Mouse (Mus musculus) fat pad, adult 2 months (tissue): ENCODE data around the gene Sarm1.

ENCODE experiments used
- DNase-seq: peaks from one replicate; pipeline ENCODE4 v3.0.0-alpha.2; 2011; ENCODE audit warnings: low read depth, low spot score; ENCODE audit errors: extremely low read depth

The Sarm1 gene

DNA sequence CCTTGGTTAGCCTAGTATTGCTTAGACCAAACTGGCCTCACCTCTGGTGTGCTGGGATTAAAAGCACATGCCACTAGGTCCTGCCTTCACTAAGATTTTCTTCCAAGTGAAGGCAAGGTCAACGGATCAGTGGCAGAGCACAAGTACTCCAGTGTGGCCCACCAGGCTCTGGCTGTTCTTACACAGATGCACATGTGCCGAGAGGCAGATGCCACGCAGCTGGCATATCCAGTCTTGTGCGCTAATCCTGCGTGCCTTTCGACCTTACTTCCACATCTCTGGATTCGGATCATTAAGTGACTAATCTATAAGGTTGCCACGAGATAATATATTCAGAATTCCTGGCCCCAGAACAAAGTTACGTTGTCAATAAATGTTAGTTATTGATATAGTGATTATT, 32.4 kb downstream of the Sarm1 start:
- DNase-seq, result no peak

DNA sequence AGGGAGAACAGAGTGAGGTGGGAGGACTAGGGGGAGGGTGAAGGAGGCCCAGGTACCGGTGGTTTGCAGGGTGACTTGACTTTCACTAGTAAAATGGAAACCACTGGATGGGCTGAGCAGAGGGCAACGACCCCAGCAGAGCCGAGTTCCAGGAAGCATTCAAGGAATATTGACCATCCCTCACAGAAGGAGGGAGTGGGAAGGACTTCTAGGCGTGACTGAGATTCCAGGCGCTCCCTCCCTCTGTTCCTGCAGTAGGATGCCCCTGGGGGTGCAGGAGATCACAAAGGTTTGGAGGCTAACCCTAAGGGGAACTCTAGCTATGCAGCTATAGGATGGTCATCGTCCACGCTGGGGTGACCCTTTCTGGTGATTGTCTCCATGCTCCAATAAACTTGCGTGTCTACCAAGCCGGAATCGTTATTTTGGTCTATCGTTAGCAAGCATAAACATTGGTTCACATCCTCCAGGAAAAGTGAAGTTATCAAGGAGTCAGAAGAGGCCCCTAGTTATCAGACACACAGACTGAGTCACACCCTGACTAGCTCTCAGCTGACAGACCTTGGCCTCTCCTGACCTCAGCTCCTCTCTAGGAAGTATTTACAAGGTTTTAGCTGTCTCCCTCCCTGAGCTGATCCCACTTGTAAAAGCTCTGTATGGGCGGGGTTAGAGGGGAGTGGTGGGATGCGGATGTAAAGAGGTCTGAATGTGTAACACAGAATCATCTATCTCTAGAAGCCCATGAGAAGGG, 34.1 kb downstream of the Sarm1 start:
- DNase-seq, result no peak

DNA sequence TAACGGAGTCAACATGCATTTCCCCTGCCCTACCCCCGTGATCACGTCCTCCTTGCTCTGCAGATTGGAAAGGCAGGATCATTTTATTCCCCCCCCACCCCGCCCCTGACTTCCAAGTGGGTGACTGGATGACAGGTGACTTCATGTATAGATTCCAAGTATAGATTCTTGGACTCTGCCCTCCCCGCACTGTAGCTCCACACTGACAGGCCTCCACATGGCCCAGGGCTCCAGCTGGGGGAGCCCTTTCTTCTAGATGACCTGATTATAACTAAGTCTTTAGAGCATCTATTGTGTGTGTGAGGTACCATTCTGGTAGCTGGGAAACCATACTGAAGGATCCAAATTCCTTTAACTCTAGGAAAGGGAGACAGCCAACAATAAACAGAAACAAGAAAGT, 34.9 kb downstream of the Sarm1 start:
- DNase-seq, result no peak

DNA sequence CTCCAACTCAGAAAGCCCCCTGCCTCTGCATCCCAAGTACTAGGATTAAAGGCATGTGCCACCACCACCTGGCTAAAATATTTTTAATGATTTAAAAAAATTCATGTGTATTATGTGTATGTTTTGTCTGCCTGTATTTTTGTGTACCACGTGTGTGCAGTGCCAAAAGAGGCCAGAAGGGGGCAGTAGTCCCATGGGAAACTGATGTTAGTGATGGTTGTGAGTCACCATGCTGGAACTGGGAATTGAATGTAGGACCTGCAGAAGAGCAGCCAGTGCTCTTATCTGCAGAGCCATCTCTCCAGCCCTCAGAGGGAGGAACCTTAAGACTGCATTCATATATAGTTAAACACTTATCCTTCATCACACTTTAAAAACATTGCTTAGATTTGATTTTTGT, 35.7 kb downstream of the Sarm1 start:
- DNase-seq, result no peak

DNA sequence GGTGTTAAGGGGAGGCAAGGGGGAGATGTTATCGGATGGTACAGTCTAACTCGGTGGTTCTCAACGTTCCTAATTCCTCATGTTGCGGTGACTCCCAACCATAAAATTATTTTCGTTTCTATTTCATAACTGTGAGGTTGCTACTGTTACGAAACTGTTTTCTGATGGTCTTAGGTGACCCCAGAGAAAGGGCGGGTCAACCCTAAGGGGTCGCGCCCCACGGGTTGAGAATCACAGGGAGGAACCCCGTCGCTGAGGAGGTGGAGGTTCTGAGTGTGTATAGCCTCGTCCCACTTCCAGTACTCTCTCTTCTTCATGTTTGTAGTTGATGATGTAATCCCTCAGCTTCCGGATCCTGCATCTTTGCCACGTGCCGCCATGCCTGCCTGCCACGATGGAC, 38.8 kb downstream of the Sarm1 start:
- DNase-seq, result no peak

DNA sequence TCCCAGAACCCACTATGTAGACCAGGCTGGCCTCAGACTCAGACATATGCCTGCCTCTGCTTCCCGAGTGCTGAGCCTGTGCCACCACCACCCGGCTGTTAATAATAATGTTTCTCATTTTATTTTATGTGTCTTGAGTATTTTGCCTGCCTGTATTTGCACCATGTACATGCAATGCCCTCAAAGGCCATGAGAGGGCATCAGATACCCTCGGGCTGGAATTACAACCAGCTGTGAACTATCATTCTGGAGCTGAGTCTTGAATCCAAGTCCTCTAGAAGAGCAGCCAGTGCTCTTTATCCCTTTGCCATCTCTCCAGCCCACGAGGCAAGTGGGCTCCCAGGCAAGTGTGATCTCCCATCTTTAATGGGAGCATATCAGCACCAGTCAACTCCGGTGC, 42.2 kb downstream of the Sarm1 start:
- no peak for DNase-seq

DNA sequence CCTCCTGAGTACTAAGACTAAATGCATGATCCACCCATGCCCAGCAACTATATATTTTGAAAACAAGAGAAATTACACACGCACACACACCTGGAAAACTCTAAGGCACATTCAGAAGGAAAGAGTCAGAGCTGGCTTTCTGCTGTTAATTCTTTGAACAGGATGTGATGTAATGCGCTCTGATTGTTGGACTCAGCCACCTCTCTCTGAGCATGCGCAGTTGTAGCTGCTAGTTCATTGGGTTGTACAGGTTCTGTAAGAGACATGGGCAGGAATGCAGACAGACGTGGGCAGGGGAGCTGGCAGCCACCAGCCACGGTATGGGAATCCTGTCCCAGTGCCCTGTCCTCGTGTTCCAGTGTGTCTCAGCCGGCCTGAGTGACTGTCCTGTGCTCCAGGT, 43.3 kb downstream of the Sarm1 start:
- DNase-seq, result no peak

DNA sequence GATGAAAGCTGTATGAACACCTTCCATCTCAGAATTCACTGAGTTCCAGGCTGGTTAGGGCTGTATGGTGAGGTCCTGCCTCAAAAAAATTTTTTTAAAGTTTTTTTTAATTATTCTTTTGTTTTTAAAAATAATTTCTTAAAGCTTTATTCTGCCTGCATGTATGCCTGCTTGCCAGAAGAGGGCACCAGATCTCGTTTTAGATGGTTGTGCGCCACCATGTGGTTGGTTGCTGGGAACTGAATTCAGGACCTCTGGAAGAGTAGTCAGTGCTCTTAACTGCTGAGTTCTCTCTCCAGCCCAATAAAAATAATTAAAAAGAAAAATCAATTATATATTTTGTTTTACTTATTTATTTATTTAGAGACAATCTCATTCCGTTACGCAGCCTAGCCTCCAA, 43.9 kb downstream of the Sarm1 start:
- DNase-seq, result no peak

DNA sequence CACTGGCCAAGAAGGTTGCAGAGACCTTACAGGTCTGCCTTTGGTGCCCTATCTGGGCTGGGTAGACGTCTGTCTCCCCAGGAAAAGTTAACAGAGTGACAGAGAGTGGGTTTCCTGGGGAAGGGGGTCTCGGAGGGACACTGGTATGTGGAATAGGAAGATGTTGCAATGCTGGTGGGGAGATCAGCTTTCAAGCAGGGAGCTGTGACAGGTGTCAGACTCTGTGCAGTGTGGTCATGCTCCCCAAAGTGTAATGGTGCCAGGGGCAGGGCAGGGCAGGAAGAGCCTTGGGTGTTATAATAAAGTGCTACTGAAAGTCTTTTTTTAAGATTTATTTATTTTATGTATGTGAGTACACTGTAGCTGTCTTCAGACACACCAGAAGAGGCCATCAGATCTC, 47.2 kb downstream of the Sarm1 start:
- DNase-seq, result no peak

DNA sequence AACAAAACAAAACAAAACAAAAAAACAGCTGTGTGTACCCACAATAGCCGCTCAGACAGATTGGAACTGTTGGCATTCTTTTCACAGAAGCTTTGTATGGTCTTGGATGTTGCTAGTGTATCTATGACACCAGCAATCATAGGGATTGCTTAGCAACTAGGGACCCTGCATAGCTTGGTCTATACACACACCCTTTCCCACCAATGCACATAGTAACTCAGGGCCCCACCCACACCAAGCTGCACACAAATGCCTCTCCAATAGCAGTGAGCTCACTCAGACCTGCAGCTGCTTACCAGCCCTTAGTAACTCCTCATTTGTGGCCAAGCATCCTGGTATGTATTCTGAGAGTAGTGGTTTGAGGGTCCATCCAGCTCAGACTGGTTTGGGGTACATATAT, 49.3 kb downstream of the Sarm1 start:
- no peak for DNase-seq

DNA sequence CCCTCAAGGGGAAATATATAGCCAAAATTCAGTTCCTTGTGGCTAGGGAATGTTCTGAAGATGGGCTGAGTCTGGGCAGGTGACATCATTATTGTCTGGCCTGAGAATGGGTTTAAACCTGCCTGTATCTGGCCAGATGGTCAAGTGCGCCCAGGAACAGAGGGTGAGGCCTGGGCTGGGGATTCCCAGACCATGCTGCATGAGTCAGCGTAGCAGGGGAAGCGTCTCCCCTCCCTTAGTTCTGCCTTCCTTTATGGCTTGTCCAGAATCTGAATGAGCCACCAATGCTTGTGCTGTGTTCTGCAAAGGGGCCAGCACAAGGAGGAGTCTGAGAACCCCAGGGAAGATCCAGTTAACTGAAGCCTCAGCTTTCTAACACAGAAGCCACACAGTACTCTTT, 50.4 kb downstream of the Sarm1 start:
- no peak for DNase-seq

DNA sequence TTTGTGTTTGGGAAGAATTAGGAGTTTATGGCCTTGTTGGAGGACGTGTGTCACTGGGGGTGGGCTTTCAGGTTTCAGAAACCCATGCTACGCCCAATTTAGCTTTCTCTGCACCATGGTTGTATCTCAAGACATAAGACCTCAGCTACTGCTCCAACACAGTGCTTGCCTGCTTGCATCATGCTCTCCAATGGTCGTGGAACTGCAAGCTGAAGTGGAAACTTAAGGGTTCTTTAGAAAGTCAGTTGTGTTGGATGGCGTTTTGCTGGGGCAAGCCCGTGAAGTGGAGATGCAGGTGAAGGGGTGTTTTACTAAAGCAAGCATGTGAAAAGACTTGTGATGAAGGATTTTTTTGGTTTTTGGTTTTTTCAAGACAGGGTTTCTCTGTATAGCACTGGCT, 54.4 kb downstream of the Sarm1 start:
- no peak for DNase-seq

DNA sequence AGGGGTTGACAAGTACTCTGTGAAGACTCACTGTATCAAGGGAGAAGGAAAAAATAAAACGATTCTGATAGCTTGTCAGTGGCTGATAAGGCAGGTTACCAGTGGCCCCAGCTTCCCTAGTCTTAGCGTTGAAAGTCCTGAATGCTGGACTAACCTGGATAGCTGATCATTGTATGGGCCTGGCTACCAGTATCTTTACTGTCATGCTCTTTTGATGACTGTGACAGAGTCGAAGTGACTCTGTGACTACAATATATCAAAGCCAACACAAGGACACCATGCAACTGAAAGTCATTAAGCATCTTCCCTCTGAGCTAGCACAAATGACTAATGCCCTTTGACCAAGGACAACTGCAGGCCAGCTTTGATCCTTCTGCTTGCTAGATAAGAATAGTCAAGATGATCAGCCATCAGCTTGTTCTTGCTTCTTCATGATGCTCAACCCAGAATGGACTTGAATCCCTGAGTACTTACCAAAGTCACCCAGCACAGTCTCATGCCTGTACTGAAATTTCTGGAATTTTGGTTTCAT, 59.1 kb downstream of the Sarm1 start:
- no peak for DNase-seq

DNA sequence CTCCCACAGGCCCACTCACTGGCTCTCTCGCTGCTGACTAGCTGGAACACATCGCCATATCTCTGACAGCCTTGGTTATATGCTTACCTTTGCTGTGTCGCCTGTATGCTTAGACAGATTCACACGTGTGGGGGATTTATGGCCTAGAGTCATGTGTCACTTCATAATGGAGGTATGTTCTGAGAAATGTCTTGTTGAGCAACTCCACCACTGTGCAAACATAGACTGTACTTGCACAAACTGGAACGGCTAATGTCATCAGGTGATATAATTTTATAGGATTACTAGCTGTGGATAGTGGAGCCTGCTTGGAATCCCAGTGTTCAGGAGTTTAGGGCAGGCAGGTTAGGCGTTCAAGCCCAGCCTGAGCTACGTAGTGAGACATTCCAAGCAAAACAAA, 60.4 kb downstream of the Sarm1 start:
- DNase-seq, result peak; percentile 47

DNA sequence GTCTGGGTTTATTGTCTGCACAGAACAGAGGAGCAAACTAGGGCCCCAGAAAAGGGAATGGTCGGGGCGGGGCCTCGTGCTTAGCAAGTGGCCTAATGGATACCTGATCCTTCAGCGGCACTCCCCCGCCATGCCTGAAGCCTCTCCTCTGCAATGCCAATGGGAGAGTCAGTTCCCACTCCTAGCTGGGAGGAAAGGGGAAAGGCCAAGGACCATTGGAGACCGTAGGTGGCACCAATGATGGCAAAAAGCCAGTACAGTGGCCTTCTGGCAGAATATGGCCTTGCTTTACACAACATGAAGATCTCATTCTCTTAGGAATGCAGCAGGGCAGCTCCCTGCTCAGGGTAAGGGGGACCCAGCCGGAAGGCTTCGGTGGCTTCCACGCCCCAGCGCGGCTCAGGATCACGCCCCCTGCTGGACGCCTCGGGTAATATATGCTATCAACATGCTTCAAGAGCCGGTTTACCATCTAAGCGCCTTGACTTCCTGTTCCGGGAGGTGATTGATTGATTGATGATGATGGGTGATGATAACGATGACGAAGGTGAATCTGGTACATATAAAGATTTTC, 61.7 kb downstream of the Sarm1 start:
- no peak for DNase-seq

DNA sequence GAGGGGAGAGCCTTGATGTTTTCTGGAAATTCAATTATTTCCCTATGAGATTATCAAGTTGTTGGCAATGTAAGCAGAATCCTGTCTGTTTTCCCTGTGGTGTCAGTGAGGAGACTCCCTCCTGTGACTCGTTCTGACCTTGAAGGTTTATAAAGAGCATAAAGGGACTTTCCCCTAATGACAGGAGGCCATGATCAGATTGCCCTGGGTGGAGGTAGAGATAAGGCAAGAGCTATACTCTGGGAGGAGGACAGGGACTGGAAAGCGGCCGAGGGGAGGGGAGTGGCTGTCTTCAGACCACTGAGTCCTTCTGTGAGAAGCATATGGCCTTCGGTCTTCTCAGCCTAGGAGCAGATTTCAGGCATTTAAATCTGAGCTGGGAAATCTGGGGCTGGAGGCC, 63.5 kb downstream of the Sarm1 start:
- no peak for DNase-seq

DNA sequence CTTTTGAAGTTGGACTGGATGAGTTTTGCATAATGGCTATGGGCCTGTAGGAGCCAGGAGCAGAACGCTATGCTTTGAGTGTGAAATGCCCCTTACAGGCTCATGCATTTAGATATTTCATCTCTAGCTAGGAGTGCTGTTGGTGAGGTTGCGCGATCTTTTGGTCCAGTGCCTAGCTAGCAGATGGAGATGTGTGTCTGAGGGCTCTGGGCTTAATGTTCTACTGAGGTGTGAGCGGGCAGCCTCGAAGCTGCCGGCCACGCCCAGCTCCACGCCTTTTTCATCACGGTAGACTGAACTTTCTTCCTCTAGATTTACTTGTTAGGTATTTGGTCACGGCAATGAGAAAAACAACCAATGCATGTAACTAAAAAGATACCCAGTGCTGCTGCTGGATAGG, 66.4 kb downstream of the Sarm1 start:
- no peak for DNase-seq

DNA sequence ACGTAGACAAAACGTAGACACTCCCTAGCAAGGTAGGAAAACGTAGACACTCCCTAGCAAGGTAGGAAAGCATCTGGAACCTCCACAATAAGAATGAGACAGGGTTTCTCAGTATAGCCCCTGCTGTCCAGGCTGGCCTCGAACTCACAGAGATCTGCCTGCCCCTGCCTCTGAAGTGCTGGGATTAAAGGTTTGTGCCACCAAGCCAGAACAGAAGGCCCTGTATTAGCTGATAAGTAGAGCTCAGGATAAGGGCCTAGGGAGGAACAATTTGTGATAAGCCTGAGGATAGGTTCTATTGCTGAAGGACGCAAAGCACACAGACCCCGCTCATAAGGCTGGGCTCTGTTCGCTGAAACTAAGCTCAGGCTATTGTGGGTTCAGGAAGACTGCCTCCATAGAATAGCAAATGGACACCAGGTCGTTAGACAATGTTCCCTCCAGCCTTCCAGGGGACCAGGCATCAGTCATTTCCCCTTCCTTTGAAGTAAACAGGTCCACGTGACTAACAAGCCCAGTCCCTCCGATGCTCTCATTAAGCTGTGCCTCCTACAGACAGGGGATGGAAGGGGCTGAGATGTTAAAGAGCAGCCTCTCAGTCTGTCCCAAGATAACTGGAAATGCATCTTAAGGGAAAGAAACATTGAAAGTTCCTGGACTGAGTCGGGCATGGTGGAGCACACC, 67.2 kb downstream of the Sarm1 start:
- DNase-seq, result no peak

DNA sequence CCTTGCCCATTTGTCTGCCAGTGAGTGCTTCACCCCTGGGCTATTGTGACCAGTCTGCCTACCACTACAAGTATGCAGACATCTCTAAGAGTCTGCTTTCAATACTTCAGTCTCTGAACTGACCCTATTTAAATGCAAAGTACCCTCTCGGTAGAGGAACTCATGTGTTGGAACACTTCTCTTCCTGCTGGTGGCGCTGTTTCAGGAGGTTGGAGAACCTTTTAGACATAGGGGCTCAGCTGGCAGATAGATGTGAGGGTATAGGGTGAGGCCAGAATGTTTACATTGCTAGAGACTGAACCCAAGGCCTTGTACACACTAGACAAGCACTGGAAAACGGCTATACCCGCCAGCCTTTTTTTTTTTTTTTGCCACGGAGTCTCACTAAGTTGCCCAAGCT, 69.2 kb downstream of the Sarm1 start:
- DNase-seq, result no peak

DNA sequence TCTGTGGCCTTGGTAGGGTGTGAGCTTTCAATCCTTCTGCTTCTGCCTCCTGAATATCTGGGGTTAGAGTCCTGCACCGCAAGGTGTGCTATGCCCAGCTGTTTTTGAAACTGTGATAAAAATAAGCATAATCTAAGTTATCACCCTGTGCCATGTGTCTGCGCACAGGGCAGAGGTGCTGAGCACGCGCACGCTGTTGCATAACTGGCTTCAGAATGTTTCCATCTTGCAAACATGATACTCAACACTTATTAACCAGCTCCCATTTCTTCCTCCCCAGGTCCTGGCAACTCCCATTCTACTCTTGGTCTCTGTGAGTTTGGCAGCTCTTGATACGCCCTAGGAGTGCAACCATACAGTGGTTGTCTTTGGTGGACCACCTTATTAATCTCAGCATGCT, 69.9 kb downstream of the Sarm1 start:
- no peak for DNase-seq

DNA sequence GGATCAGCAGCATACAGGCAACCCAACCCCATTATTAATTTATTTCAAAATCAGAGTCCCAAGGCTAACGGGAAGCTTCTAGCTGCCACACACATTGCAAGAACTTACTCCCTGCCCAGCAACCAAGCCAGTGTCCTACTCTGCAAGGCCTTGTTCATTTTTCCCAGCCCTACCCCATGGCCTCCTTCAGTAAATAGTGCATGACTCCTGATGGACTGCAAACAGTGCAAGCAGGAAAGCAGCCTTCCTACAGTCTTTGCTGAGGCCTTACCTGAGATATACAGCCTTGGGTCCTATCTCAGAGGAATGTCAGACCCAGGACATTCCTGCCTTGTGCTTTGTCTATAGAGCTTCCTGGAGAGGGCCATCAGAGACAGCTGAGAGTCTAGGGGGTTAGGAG, 72.0 kb downstream of the Sarm1 start:
- DNase-seq, result no peak

DNA sequence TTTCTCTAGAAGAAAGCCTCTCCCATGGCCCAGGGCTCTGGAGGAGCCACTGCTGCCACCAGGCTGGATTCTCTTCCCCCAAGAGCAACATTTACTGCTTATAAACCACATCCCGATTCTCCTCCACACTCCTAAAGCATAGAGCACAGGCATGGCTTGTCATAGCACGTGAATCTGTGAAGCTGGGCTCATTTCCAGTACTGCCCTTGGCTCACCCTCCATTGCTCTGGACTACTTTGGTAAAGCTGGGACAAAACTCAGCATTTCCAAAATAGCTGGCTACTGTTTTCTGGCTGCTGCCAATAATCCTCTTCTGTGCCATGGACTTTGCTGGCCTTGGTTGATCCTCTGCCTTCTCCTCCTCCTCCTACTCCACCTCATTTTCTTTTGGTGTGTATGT, 73.2 kb downstream of the Sarm1 start:
- no peak for DNase-seq
